Mouse (Mus musculus): Measurements from ENCODE around the gene Cacnb4.

DNA sequence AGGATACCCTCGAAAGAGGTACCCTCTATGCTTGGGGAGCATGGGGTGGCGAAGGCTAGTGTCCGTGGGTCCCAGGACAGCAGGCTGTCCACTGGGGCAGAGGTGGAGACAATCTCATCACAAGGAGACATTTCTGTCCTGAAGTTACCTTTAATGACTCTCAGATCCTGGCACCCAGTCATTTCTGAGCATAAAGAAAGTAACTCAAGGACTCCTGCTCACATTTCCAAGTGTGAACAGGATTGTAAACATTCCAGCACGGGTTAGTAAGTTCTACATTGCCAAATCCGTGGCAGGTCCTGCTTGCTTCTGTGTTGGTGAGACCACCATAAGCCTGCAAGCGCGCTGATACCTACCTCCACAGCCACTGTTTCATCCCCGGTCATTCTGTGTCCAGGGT is 196.2 kb downstream of the Cacnb4 start:
- TF ChIP-seq CTCF (IDR thresholded peaks at IDR 0.05; ENCODE audit: control insufficient read depth, insufficient read depth, low read length) (no peak), POLR2A (IDR thresholded peaks at IDR 0.05; ENCODE audit: borderline replicate concordance, control insufficient read depth, low read depth, low read length) (no peak)
